Mouse (Mus musculus) retina, postnatal 1 day (tissue): ENCODE measurements around the gene Zfyve21.

Source experiments
- DNase-seq: peaks from one replicate; pipeline ENCODE4 v3.0.0-alpha.2; 2012

The Zfyve21 gene

GRCm38 (mm10) chr12:111800459-111801183 is 13.3 kb upstream of the Zfyve21 start:
- DNase-seq = no peak

GRCm38 (mm10) chr12:111803538-111803937 is 10.4 kb upstream of the Zfyve21 start:
- no peak for DNase-seq

- DNase-seq = no peak
Observed at GRCm38 (mm10) chr12:111808775-111809174, 5.2 kb upstream of the Zfyve21 start.

GRCm38 (mm10) chr12:111809762-111810161 is 4.2 kb upstream of the Zfyve21 start:
- DNase-seq = peak; percentile 93

GRCm38 (mm10) chr12:111812075-111812474 is 1.9 kb upstream of the Zfyve21 start:
- no peak for DNase-seq

GRCm38 (mm10) chr12:111812611-111813010 is 1.4 kb upstream of the Zfyve21 start:
- DNase-seq = no peak

- DNase-seq = no peak
Observed at GRCm38 (mm10) chr12:111813111-111813765, 732 bp upstream of the Zfyve21 start.

- DNase-seq = peak; percentile 29
Observed at GRCm38 (mm10) chr12:111814769-111815762, 1.1 kb downstream of the Zfyve21 start.

- no peak for DNase-seq
Observed at GRCm38 (mm10) chr12:111816528-111816927, 2.6 kb downstream of the Zfyve21 start.

- no peak for DNase-seq
Observed at GRCm38 (mm10) chr12:111816967-111817366, 3.0 kb downstream of the Zfyve21 start.

GRCm38 (mm10) chr12:111817991-111818390 is 4.0 kb downstream of the Zfyve21 start:
- no peak for DNase-seq

GRCm38 (mm10) chr12:111819936-111820335 is 6.0 kb downstream of the Zfyve21 start:
- DNase-seq = no peak

- DNase-seq = no peak
Observed at GRCm38 (mm10) chr12:111820708-111821107, 6.7 kb downstream of the Zfyve21 start.

GRCm38 (mm10) chr12:111821931-111822330 is 8.0 kb downstream of the Zfyve21 start:
- no peak for DNase-seq

- no peak for DNase-seq
Observed at GRCm38 (mm10) chr12:111827556-111827955, 13.6 kb downstream of the Zfyve21 start.

GRCm38 (mm10) chr12:111829447-111829846 is 15.5 kb downstream of the Zfyve21 start:
- DNase-seq = no peak

GRCm38 (mm10) chr12:111829954-111830353 is 16.0 kb downstream of the Zfyve21 start:
- DNase-seq = no peak

GRCm38 (mm10) chr12:111830375-111830774 is 16.4 kb downstream of the Zfyve21 start:
- no peak for DNase-seq

- DNase-seq = no peak
Observed at GRCm38 (mm10) chr12:111832643-111833042, 18.7 kb downstream of the Zfyve21 start.

GRCm38 (mm10) chr12:111833457-111833856 is 19.5 kb downstream of the Zfyve21 start:
- no peak for DNase-seq

GRCm38 (mm10) chr12:111842565-111843433 is 28.8 kb downstream of the Zfyve21 start:
- no peak for DNase-seq

- DNase-seq = no peak
Observed at GRCm38 (mm10) chr12:111843470-111843869, 29.5 kb downstream of the Zfyve21 start.
